Mouse (Mus musculus) hindbrain, embryonic 16.5 days (tissue): Measurements from ENCODE around the gene Ust. TPM values are rescaled to one million over a fixed set of nuclear protein-coding genes. Genes with fewer than 3 reads are reported as not detected.
A peak's percentile ranks its signal among the peaks of the same experiment; 100 is the strongest.

Experiments used
- ATAC-seq: fragments of 200-750 bp; cut with Nextera tagmentation; 2 replicates; pipeline ENCODE4 v1.8.0; 2017; ENCODE audit warnings: moderate TSS enrichment, moderate library complexity
- H3K27ac ChIP-seq: fragments of 300-500 bp; sonication (generic); 2 replicates; pipeline ENCODE4 v1.5.1; 2014; ENCODE audit warnings: low read depth, mild to moderate bottlenecking, control low read depth, low read length, moderate library complexity
- H3K27me3 ChIP-seq: fragments of 300-500 bp; sonication (generic); replicated peaks from 2 replicates; pipeline ENCODE4 v1.6.1; 2014; ENCODE audit warnings: low read length; ENCODE audit not compliant: control insufficient read depth, insufficient read depth
- H3K36me3 ChIP-seq: fragments of 300-500 bp; sonication (generic); 2 replicates; pipeline ENCODE4 v1.6.1; 2014; ENCODE audit warnings: mild to moderate bottlenecking, low read length, moderate library complexity, mixed read lengths; ENCODE audit not compliant: control insufficient read depth, insufficient read depth
- H3K4me1 ChIP-seq: fragments of 300-500 bp; sonication (generic); 2 replicates; pipeline ENCODE4 v1.6.1; 2014; ENCODE audit warnings: low read depth, low read length; ENCODE audit not compliant: control insufficient read depth, insufficient read depth
- H3K4me2 ChIP-seq: fragments of 300-500 bp; sonication (generic); 2 replicates; pipeline ENCODE4 v1.6.1; 2014; ENCODE audit warnings: mild to moderate bottlenecking, low read length, control low read depth, moderate library complexity
- H3K4me3 ChIP-seq: fragments of 300-500 bp; sonication (generic); 2 replicates; pipeline ENCODE4 v1.5.1; 2014; ENCODE audit warnings: mild to moderate bottlenecking, low read length, control low read depth, moderate library complexity
- H3K9ac ChIP-seq: fragments of 300-500 bp; sonication (generic); 2 replicates; pipeline ENCODE4 v1.6.1; 2014; ENCODE audit warnings: low read depth, mild to moderate bottlenecking, control low read depth, low read length, moderate library complexity
- H3K9me3 ChIP-seq: fragments of 300-500 bp; sonication (generic); 2 replicates; pipeline ENCODE4 v1.6.1; 2014; ENCODE audit warnings: mild to moderate bottlenecking, low read length, moderate library complexity; ENCODE audit not compliant: control insufficient read depth
- WGBS: fragments of 180-500 bp; shearing (Covaris S2); extraction: QIAGEN DNeasy Blood & Tissue Kit; methylation state at CpG from one replicate; pipeline ENCODE4 v1.1.7; 2014; 5-methylcytosine and 5-hydroxymethylcytosine counted together
- polyA plus RNA-seq: library from polyadenylated mRNA; unstranded; fragments of >200 nt; fragmentation: Nextera tagmentation; extraction: Ambion mirVana; gene quantifications from 2 replicates; pipeline ENCODE4 v1.2.1, GENCODE M21; 2015

Gene Ust
- polyA plus RNA-seq, 1 experiment from 2014 or later: 7.4 TPM

GRCm38 (mm10) chr10:8419496-8420009 lies 99.1 kb downstream of the Ust start:
- Histone ChIP-seq H3K9me3 (no peaks in the 10 kb centered on the region), H3K27me3 (no peaks in the 10 kb centered on the region), H3K4me2 (no peak overlapping the region), H3K27ac (no peak overlapping the region; the same call in 1 of the 2 replicates), H3K9ac (no peak overlapping the region), H3K4me1 (no peaks in the 10 kb centered on the region), H3K36me3 (no peaks in the 10 kb centered on the region), H3K4me3 (no peak overlapping the region)
- ATAC-seq: peak; percentile 40; the same call in 1 of the 2 replicates
- 41% methylated on average over 6 of the region's 6 CpGs for WGBS

GRCm38 (mm10) chr10:8415474-8415873 lies 103.2 kb downstream of the Ust start:
- H3K9ac ChIP-seq: no peak overlapping the region
- H3K4me3 ChIP-seq: no peak overlapping the region
- no peaks in the 10 kb centered on the region for H3K4me1 ChIP-seq
- H3K27ac ChIP-seq: no peak overlapping the region
- no peaks in the 10 kb centered on the region for H3K36me3 ChIP-seq
- no peaks in the 10 kb centered on the region for H3K27me3 ChIP-seq
- 91% methylated on average over 5 of the region's 5 CpGs for WGBS
- no peak overlapping the region for H3K4me2 ChIP-seq
- ATAC-seq: no peak
- no peaks in the 10 kb centered on the region for H3K9me3 ChIP-seq

GRCm38 (mm10) chr10:8415036-8415435 lies 103.6 kb downstream of the Ust start:
- no peaks in the 10 kb centered on the region for H3K9me3 ChIP-seq
- WGBS: 93% methylated on average over 7 of the region's 7 CpGs
- no peaks in the 10 kb centered on the region for H3K27me3 ChIP-seq
- no peak overlapping the region for H3K27ac ChIP-seq
- H3K4me3 ChIP-seq: no peak overlapping the region
- H3K36me3 ChIP-seq: no peaks in the 10 kb centered on the region
- no peaks in the 10 kb centered on the region for H3K4me1 ChIP-seq
- no peak overlapping the region for H3K9ac ChIP-seq
- H3K4me2 ChIP-seq: no peak overlapping the region
- ATAC-seq: no peak

- no peaks in the 10 kb centered on the region for H3K9me3 ChIP-seq
- no peak for ATAC-seq
- H3K4me3 ChIP-seq: no peak overlapping the region
- no peaks in the 10 kb centered on the region for H3K36me3 ChIP-seq
- no peak overlapping the region for H3K4me2 ChIP-seq
- H3K4me1 ChIP-seq: no peaks in the 10 kb centered on the region
- no peak overlapping the region for H3K27ac ChIP-seq
- H3K27me3 ChIP-seq: no peaks in the 10 kb centered on the region
- no peak overlapping the region for H3K9ac ChIP-seq
- 93% methylated on average over 4 of the region's 4 CpGs for WGBS
Measured at GRCm38 (mm10) chr10:8405141-8405540, 113.5 kb downstream of the Ust start.

GRCm38 (mm10) chr10:8392226-8392625 lies 126.4 kb downstream of the Ust start:
- Histone ChIP-seq H3K4me1 (no peaks in the 10 kb centered on the region), H3K9me3 (no peaks in the 10 kb centered on the region), H3K27me3 (no peaks in the 10 kb centered on the region), H3K36me3 (no peaks in the 10 kb centered on the region), H3K4me2 (no peak overlapping the region), H3K4me3 (no peak overlapping the region), H3K9ac (no peak overlapping the region), H3K27ac (no peak overlapping the region)
- ATAC-seq: no peak
- 84% methylated on average over 2 of the region's 2 CpGs for WGBS

GRCm38 (mm10) chr10:8391264-8391748 lies 127.3 kb downstream of the Ust start:
- peak; percentile 83 for ATAC-seq
- Histone ChIP-seq H3K9me3 (no peaks in the 10 kb centered on the region), H3K36me3 (no peaks in the 10 kb centered on the region), H3K4me3 (no peak overlapping the region), H3K4me2 (no peak overlapping the region), H3K27me3 (no peaks in the 10 kb centered on the region), H3K9ac (no peak overlapping the region), H3K27ac (no peak overlapping the region), H3K4me1 (no peaks in the 10 kb centered on the region)
- 42% methylated on average over 4 of the region's 4 CpGs for WGBS

DNA sequence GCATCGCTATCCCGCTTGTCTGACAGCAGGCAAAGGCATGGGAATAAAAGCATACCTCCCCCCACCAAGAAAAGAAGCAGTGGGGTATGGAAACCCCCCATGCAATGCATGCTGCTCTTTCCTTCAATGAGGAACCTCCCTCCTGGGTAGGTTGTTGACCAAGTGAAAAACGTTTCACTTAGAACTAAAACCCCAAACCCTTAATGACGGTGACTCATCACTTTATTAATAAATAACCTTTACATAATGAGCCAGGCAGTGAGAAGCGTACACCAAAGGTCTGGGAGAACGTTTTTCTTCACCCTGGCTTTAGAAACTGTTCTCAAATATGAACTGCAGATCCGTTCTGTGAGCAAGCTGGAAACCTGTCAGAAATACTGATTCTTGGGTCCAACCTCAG lies 130.4 kb downstream of the Ust start:
- no peak overlapping the region for H3K9ac ChIP-seq
- H3K4me3 ChIP-seq: no peak overlapping the region
- no peaks in the 10 kb centered on the region for H3K9me3 ChIP-seq
- no peak for ATAC-seq
- H3K4me2 ChIP-seq: no peak overlapping the region
- H3K36me3 ChIP-seq: no peaks in the 10 kb centered on the region
- H3K4me1 ChIP-seq: no peaks in the 10 kb centered on the region
- 69% methylated on average over 7 of the region's 7 CpGs for WGBS
- H3K27me3 ChIP-seq: no peaks in the 10 kb centered on the region
- no peak overlapping the region for H3K27ac ChIP-seq

DNA sequence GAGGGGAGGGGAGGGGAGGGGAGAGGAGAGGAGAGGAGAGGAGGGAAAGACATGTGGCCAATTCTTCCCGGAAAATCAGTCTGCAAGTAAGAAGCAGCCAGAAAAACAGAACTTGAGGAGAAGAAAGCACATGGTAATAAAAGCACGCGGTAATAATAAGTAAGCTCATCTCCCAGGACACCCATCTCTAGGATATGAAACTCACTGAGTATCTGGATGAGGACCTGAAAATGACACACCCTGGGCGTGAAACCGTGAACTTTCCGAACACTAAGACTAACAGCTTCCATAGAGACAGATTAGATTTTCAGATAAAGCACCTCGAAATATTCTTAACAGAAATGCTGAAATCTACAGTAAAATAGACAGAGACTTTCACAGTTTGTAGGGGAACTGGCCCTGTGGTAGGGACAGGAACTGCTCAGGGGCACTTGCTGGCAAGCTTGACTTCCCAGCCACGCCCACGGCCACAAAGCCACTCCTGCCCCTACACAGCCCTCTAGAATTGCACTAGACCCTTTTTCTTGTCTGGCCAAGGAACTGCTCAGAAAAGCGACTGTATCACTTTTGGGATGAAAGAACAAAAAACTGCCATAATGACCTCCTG lies 148.6 kb downstream of the Ust start:
- Histone ChIP-seq H3K9me3 (no peaks in the 10 kb centered on the region), H3K27ac (no peak overlapping the region), H3K4me3 (no peak overlapping the region), H3K9ac (no peak overlapping the region), H3K27me3 (no peaks in the 10 kb centered on the region), H3K4me1 (no peaks in the 10 kb centered on the region), H3K36me3 (no peaks in the 10 kb centered on the region), H3K4me2 (no peak overlapping the region)
- 79% methylated on average over 10 of the region's 10 CpGs for WGBS
- ATAC-seq: no peak

- H3K9ac ChIP-seq: no peak overlapping the region
- no peak for ATAC-seq
- H3K36me3 ChIP-seq: no peaks in the 10 kb centered on the region
- no peak overlapping the region for H3K4me3 ChIP-seq
- H3K9me3 ChIP-seq: no peaks in the 10 kb centered on the region
- no peak overlapping the region for H3K4me2 ChIP-seq
- 23% methylated on average over 1 of the region's 1 CpGs for WGBS
- no peaks in the 10 kb centered on the region for H3K27me3 ChIP-seq
- no peak overlapping the region for H3K27ac ChIP-seq
- no peaks in the 10 kb centered on the region for H3K4me1 ChIP-seq
Measured at GRCm38 (mm10) chr10:8365816-8366215, 152.8 kb downstream of the Ust start.
